Mouse (Mus musculus) midbrain, embryonic 13.5 days (tissue): ENCODE measurements at regions not wholly inside any gene's neighbourhood (a gene's known extent, or its start where the extent isn't known, plus 50 kb on each side); places are given as distances from the start of the nearest gene placed in this dataset.

Experiments used
- ATAC-seq: fragments of 200-750 bp; cut with Nextera tagmentation; 2 replicates; pipeline ENCODE4 v1.8.0; 2017; ENCODE audit warnings: mild to moderate bottlenecking, moderate TSS enrichment, moderate library complexity
- H3K27ac ChIP-seq: fragments of 300-500 bp; sonication (generic); 2 replicates; pipeline ENCODE4 v1.5.1; 2015; ENCODE audit warnings: inconsistent platforms, mild to moderate bottlenecking, moderate library complexity
- H3K27me3 ChIP-seq: fragments of 300-500 bp; sonication (generic); 2 replicates; pipeline ENCODE4 v1.6.1; 2015; ENCODE audit warnings: mild to moderate bottlenecking, inconsistent platforms
- H3K36me3 ChIP-seq: fragments of 300-500 bp; sonication (generic); 2 replicates; pipeline ENCODE4 v1.6.1; 2015; ENCODE audit warnings: mild to moderate bottlenecking, inconsistent platforms
- H3K4me1 ChIP-seq: fragments of 300-500 bp; sonication (generic); replicated peaks from 2 replicates; pipeline ENCODE4 v1.6.1; 2015; ENCODE audit warnings: inconsistent platforms
- H3K4me2 ChIP-seq: fragments of 300-500 bp; sonication (generic); replicated peaks from 2 replicates; pipeline ENCODE4 v1.6.1; 2015; ENCODE audit warnings: moderate library complexity, mild to moderate bottlenecking, inconsistent platforms
- H3K4me3 ChIP-seq: fragments of 300-500 bp; sonication (generic); replicated peaks from 2 replicates; pipeline ENCODE4 v1.5.1; 2015; ENCODE audit warnings: mild to moderate bottlenecking, inconsistent platforms
- H3K9ac ChIP-seq: fragments of 300-500 bp; sonication (generic); replicated peaks from 2 replicates; pipeline ENCODE4 v1.6.1; 2015; ENCODE audit warnings: mild to moderate bottlenecking, inconsistent platforms
- H3K9me3 ChIP-seq: fragments of 300-500 bp; sonication (generic); 2 replicates; pipeline ENCODE4 v1.6.1; 2016; ENCODE audit warnings: mild to moderate bottlenecking, inconsistent platforms
- WGBS: fragments of 180-500 bp; shearing (Covaris S2); methylation state at CpG from one replicate; pipeline ENCODE4 v1.1.7; 2015; 5-methylcytosine and 5-hydroxymethylcytosine counted together

- no peak overlapping the region for H3K9ac ChIP-seq
- peaks cover 18% of the 10 kb centered on the region for H3K27me3 ChIP-seq
- H3K36me3 ChIP-seq, result no peaks in the 10 kb centered on the region
- no peak for ATAC-seq
- no peaks in the 10 kb centered on the region for H3K4me1 ChIP-seq
- no peak overlapping the region for H3K27ac ChIP-seq
- 42% methylated on average over 2 of the region's 2 CpGs for WGBS
- no peaks in the 10 kb centered on the region for H3K9me3 ChIP-seq
- no peak overlapping the region for H3K4me2 ChIP-seq
- H3K4me3 ChIP-seq, result no peak overlapping the region
These were observed 120.7 kb downstream of the Tmsb4x start for GRCm38 (mm10) chrX:167088438-167088837.

GRCm38 (mm10) chrX:167080821-167081220 is 128.3 kb downstream of the Tmsb4x start:
- Histone ChIP-seq H3K4me3 (no peak overlapping the region), H3K4me1 (no peaks in the 10 kb centered on the region), H3K4me2 (no peak overlapping the region), H3K36me3 (no peaks in the 10 kb centered on the region), H3K9ac (no peak overlapping the region), H3K9me3 (0 out of 2 replicates have a peak, but pooled peaks cover 3% of the 10 kb centered on the region), H3K27me3 (peaks cover 24% of the 10 kb centered on the region), H3K27ac (no peak overlapping the region)
- 45% methylated on average over 3 of the region's 3 CpGs for WGBS
- ATAC-seq, result no peak

GRCm38 (mm10) chrX:167069075-167069474 is 140.0 kb downstream of the Tmsb4x start:
- no peaks in the 10 kb centered on the region for H3K9me3 ChIP-seq
- no peak for ATAC-seq
- H3K36me3 ChIP-seq, result no peaks in the 10 kb centered on the region

GRCm38 (mm10) chrX:167067918-167068317 is 141.2 kb downstream of the Tmsb4x start:
- H3K36me3 ChIP-seq, result no peaks in the 10 kb centered on the region
- 69% methylated on average over 3 of the region's 3 CpGs for WGBS

More at GRCm38 (mm10) chrX:167069075-167069474, 140.0 kb downstream of the Tmsb4x start:
- H3K4me1 ChIP-seq, result no peaks in the 10 kb centered on the region
- no peak overlapping the region for H3K9ac ChIP-seq
- peaks cover 61% of the 10 kb centered on the region for H3K27me3 ChIP-seq
- no peak overlapping the region for H3K4me2 ChIP-seq
- H3K27ac ChIP-seq, result no peak overlapping the region
- 74% methylated on average over 2 of the region's 2 CpGs for WGBS
- H3K4me3 ChIP-seq, result no peak overlapping the region

GRCm38 (mm10) chrX:167063881-167064280 is 145.2 kb downstream of the Tmsb4x start:
- Histone ChIP-seq H3K4me3 (no peak overlapping the region), H3K4me2 (no peak overlapping the region)

More at GRCm38 (mm10) chrX:167067918-167068317, 141.2 kb downstream of the Tmsb4x start:
- H3K4me2 ChIP-seq, result no peak overlapping the region
- H3K9me3 ChIP-seq, result no peaks in the 10 kb centered on the region
- H3K27ac ChIP-seq, result no peak overlapping the region
- peaks cover 57% of the 10 kb centered on the region for H3K27me3 ChIP-seq
- H3K4me1 ChIP-seq, result no peaks in the 10 kb centered on the region
- no peak overlapping the region for H3K9ac ChIP-seq
- ATAC-seq, result no peak
- no peak overlapping the region for H3K4me3 ChIP-seq

GRCm38 (mm10) chrX:167052456-167052855 is 156.7 kb downstream of the Tmsb4x start:
- Histone ChIP-seq H3K4me3 (no peak overlapping the region), H3K4me2 (no peak overlapping the region), H3K9me3 (no peaks in the 10 kb centered on the region), H3K36me3 (no peaks in the 10 kb centered on the region), H3K4me1 (no peaks in the 10 kb centered on the region), H3K9ac (no peak overlapping the region), H3K27me3 (peaks cover 58% of the 10 kb centered on the region; the same call in 1 of the 2 replicates), H3K27ac (no peak overlapping the region)
- 86% methylated on average over 10 of the region's 10 CpGs for WGBS
- ATAC-seq, result no peak

More at GRCm38 (mm10) chrX:167063881-167064280, 145.2 kb downstream of the Tmsb4x start:
- H3K4me1 ChIP-seq, result no peaks in the 10 kb centered on the region
- no peak for ATAC-seq
- H3K27ac ChIP-seq, result no peak overlapping the region
- H3K36me3 ChIP-seq, result no peaks in the 10 kb centered on the region
- H3K9ac ChIP-seq, result no peak overlapping the region
- 58% methylated on average over 4 of the region's 4 CpGs for WGBS
- no peaks in the 10 kb centered on the region for H3K9me3 ChIP-seq
- H3K27me3 ChIP-seq, result peaks cover 48% of the 10 kb centered on the region

- no peak overlapping the region for H3K4me2 ChIP-seq
- peak; percentile 14; the same call in 1 of the 2 replicates for ATAC-seq
- no peaks in the 10 kb centered on the region for H3K9me3 ChIP-seq
- H3K36me3 ChIP-seq, result no peaks in the 10 kb centered on the region
- H3K4me1 ChIP-seq, result no peaks in the 10 kb centered on the region
- no peak overlapping the region for H3K4me3 ChIP-seq
- H3K9ac ChIP-seq, result no peak overlapping the region
- 60% methylated on average over 4 of the region's 4 CpGs for WGBS
- H3K27me3 ChIP-seq, result peaks cover 60% of the 10 kb centered on the region; the same call in 1 of the 2 replicates
- no peak overlapping the region for H3K27ac ChIP-seq
These were observed 159.0 kb downstream of the Tmsb4x start for GRCm38 (mm10) chrX:167050066-167050465.

GRCm38 (mm10) chrX:167049191-167049968 is 159.7 kb downstream of the Tmsb4x start:
- H3K27ac ChIP-seq, result no peak overlapping the region
- whole genome bisulfite sequencing, result 64% methylated on average over 5 of the region's 5 CpGs

GRCm38 (mm10) chrX:167037971-167038370 is 171.1 kb downstream of the Tmsb4x start:
- no peaks in the 10 kb centered on the region for H3K9me3 ChIP-seq
- no peaks in the 10 kb centered on the region for H3K36me3 ChIP-seq
- H3K4me3 ChIP-seq, result no peak overlapping the region
- no peak overlapping the region for H3K27ac ChIP-seq
- H3K9ac ChIP-seq, result no peak overlapping the region
- no peak overlapping the region for H3K4me2 ChIP-seq
- H3K4me1 ChIP-seq, result no peaks in the 10 kb centered on the region
- ATAC-seq, result no peak
- H3K27me3 ChIP-seq, result peaks cover 45% of the 10 kb centered on the region

More at GRCm38 (mm10) chrX:167049191-167049968, 159.7 kb downstream of the Tmsb4x start:
- no peaks in the 10 kb centered on the region for H3K4me1 ChIP-seq
- H3K36me3 ChIP-seq, result no peaks in the 10 kb centered on the region
- H3K27me3 ChIP-seq, result peaks cover 62% of the 10 kb centered on the region; the same call in 1 of the 2 replicates
- no peak overlapping the region for H3K4me2 ChIP-seq
- H3K9me3 ChIP-seq, result no peaks in the 10 kb centered on the region
- no peak overlapping the region for H3K4me3 ChIP-seq
- ATAC-seq, result peak; percentile 82
- no peak overlapping the region for H3K9ac ChIP-seq

- Histone ChIP-seq H3K9ac (no peak overlapping the region), H3K4me2 (no peak overlapping the region), H3K9me3 (no peaks in the 10 kb centered on the region), H3K27ac (no peak overlapping the region), H3K4me3 (no peak overlapping the region), H3K27me3 (peaks cover 54% of the 10 kb centered on the region), H3K4me1 (no peaks in the 10 kb centered on the region), H3K36me3 (no peaks in the 10 kb centered on the region)
- WGBS, result 55% methylated on average over 1 of the region's 1 CpGs
- no peak for ATAC-seq
These were observed 172.8 kb downstream of the Tmsb4x start for GRCm38 (mm10) chrX:167036355-167036754.

GRCm38 (mm10) chrX:167035639-167036038 is 173.5 kb downstream of the Tmsb4x start:
- no peak for ATAC-seq
- Histone ChIP-seq H3K36me3 (no peaks in the 10 kb centered on the region), H3K9ac (no peak overlapping the region), H3K9me3 (no peaks in the 10 kb centered on the region), H3K4me3 (no peak overlapping the region), H3K27me3 (peaks cover 53% of the 10 kb centered on the region), H3K4me1 (no peaks in the 10 kb centered on the region), H3K4me2 (no peak overlapping the region), H3K27ac (no peak overlapping the region)

- ATAC-seq, result no peak
These were observed 176.0 kb downstream of the Tmsb4x start for GRCm38 (mm10) chrX:167033091-167033490.

More at GRCm38 (mm10) chrX:167033091-167033490, 176.0 kb downstream of the Tmsb4x start:
- Histone ChIP-seq H3K36me3 (no peaks in the 10 kb centered on the region), H3K27me3 (peaks cover 52% of the 10 kb centered on the region), H3K27ac (no peak overlapping the region), H3K4me3 (no peak overlapping the region), H3K4me2 (no peak overlapping the region), H3K9me3 (no peaks in the 10 kb centered on the region), H3K4me1 (no peaks in the 10 kb centered on the region), H3K9ac (no peak overlapping the region)
- 87% methylated on average over 2 of the region's 2 CpGs for WGBS
